Mouse (Mus musculus) midbrain, embryonic 12.5 days (tissue): ENCODE measurements around the gene Bzw2. TPM values are rescaled to one million over a fixed set of nuclear protein-coding genes. Genes with fewer than 3 reads are reported as not detected.

Experiments used
- ATAC-seq: fragments of 200-750 bp; cut with Nextera tagmentation; 2 replicates; pipeline ENCODE4 v1.8.0; 2017; ENCODE audit warnings: low read depth, moderate TSS enrichment, moderate library complexity; ENCODE audit not compliant: low FRiP score
- H3K27ac ChIP-seq: fragments of 300-500 bp; sonication (generic); replicated peaks from 2 replicates; pipeline ENCODE4 v1.5.1; 2016; ENCODE audit warnings: mild to moderate bottlenecking
- H3K27me3 ChIP-seq: fragments of 300-500 bp; sonication (generic); 2 replicates; pipeline ENCODE4 v1.6.1; 2016; ENCODE audit warnings: mild to moderate bottlenecking
- H3K36me3 ChIP-seq: fragments of 300-500 bp; sonication (generic); 2 replicates; pipeline ENCODE4 v1.6.1; 2016
- H3K4me1 ChIP-seq: fragments of 300-500 bp; sonication (generic); 2 replicates; pipeline ENCODE4 v1.6.1; 2016
- H3K4me2 ChIP-seq: fragments of 300-500 bp; sonication (generic); replicated peaks from 2 replicates; pipeline ENCODE4 v1.6.1; 2016; ENCODE audit warnings: mild to moderate bottlenecking, moderate library complexity
- H3K4me3 ChIP-seq: fragments of 300-500 bp; sonication (generic); 2 replicates; pipeline ENCODE4 v1.5.1; 2016; ENCODE audit warnings: mild to moderate bottlenecking
- H3K9ac ChIP-seq: fragments of 300-500 bp; sonication (generic); replicated peaks from 2 replicates; pipeline ENCODE4 v1.6.1; 2016; ENCODE audit warnings: mild to moderate bottlenecking, moderate library complexity
- H3K9me3 ChIP-seq: fragments of 300-500 bp; sonication (generic); 2 replicates; pipeline ENCODE4 v1.6.1; 2016; ENCODE audit warnings: mild to moderate bottlenecking
- WGBS: fragments of 180-500 bp; shearing (Covaris S2); methylation state at CpG from one replicate; pipeline ENCODE4 v1.1.7; 2016; 5-methylcytosine and 5-hydroxymethylcytosine counted together
- polyA plus RNA-seq: library from polyadenylated mRNA; unstranded; fragments of >200 nt; fragmentation: Nextera tagmentation; extraction: Ambion mirVana; gene quantifications from 2 replicates; pipeline ENCODE4 v1.2.1, GENCODE M21; 2016

Gene Bzw2
- polyA plus RNA-seq, 1 experiment from 2014 or later, result 292 TPM

GRCm38 (mm10) chr12:36095371-36095880 lies 62.5 kb downstream of the Bzw2 start:
- H3K4me2 ChIP-seq, result no peak overlapping the region
- H3K27ac ChIP-seq, result no peak overlapping the region
- no peak overlapping the region for H3K9ac ChIP-seq
- no peaks in the 10 kb centered on the region for H3K9me3 ChIP-seq
- no peak overlapping the region for H3K4me3 ChIP-seq
- H3K27me3 ChIP-seq, result no peaks in the 10 kb centered on the region
- ATAC-seq, result no peak
- H3K4me1 ChIP-seq, result 0 out of 2 replicates have a peak, but pooled peaks cover 3% of the 10 kb centered on the region
- WGBS, result 79% methylated on average over 7 of the region's 7 CpGs
- peaks cover 27% of the 10 kb centered on the region for H3K36me3 ChIP-seq

GRCm38 (mm10) chr12:36093081-36093670 lies 64.7 kb downstream of the Bzw2 start:
- H3K4me3 ChIP-seq, result no peak overlapping the region
- H3K9me3 ChIP-seq, result no peaks in the 10 kb centered on the region
- peaks cover 24% of the 10 kb centered on the region for H3K36me3 ChIP-seq
- H3K4me2 ChIP-seq, result no peak overlapping the region
- 69% methylated on average over 8 of the region's 8 CpGs for whole genome bisulfite sequencing
- ATAC-seq, result no peak
- H3K27ac ChIP-seq, result no peak overlapping the region
- H3K27me3 ChIP-seq, result no peaks in the 10 kb centered on the region
- H3K4me1 ChIP-seq, result 0 out of 2 replicates have a peak, but pooled peaks cover 3% of the 10 kb centered on the region
- no peak overlapping the region for H3K9ac ChIP-seq

DNA sequence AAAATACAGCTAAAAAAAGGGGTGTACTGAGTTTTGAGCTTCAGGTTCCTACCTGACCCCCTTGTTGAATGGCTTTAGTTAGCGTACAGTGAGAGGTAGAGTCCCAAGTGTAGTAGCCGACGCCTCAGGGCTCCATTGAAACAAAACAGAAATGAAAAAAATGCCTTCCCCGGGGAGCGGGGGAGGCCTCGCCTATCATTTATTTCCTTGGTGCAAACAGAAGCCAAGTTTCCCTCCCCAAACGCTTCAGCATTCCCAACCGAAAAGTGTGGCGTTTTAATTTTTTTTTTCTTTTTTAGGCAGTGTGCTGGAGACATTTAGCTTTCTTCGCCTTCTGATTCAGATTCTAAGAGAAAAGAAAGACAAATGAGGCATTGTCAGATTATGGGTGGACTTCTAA lies 65.9 kb downstream of the Bzw2 start:
- no peak for ATAC-seq
- Histone ChIP-seq H3K9me3 (no peaks in the 10 kb centered on the region), H3K9ac (no peak overlapping the region), H3K27ac (no peak overlapping the region), H3K27me3 (no peaks in the 10 kb centered on the region), H3K4me1 (0 out of 2 replicates have a peak, but pooled peaks cover 3% of the 10 kb centered on the region), H3K4me3 (no peak overlapping the region), H3K36me3 (peaks cover 24% of the 10 kb centered on the region), H3K4me2 (no peak overlapping the region)
- 95% methylated on average over 10 of the region's 10 CpGs for WGBS

GRCm38 (mm10) chr12:36089221-36089620 lies 68.7 kb downstream of the Bzw2 start:
- Histone ChIP-seq H3K27ac (no peak overlapping the region), H3K27me3 (no peaks in the 10 kb centered on the region), H3K4me2 (no peak overlapping the region), H3K4me1 (0 out of 2 replicates have a peak, but pooled peaks cover 3% of the 10 kb centered on the region), H3K9ac (no peak overlapping the region), H3K36me3 (peaks cover 22% of the 10 kb centered on the region), H3K4me3 (no peak overlapping the region), H3K9me3 (no peaks in the 10 kb centered on the region)
- ATAC-seq, result no peak
- 88% methylated on average over 6 of the region's 6 CpGs for WGBS

DNA sequence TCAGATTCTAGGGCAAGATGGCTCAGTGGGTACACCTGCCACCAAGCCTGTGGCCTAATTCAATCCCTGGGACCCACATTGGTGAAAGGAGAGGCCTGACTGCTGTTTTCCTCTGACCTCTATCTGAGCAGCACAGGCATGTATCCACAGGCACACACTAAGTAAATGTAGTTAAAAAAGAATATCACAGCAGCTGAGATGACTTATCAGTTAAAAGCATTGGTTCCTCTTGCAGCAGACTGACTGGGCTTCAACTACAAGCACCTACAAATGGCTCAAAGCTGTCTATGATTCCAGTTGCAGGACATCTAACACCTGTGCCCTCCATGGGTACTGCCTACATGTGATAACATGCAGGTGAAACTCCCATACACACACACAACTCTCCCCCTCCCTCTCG lies 69.1 kb downstream of the Bzw2 start:
- H3K27ac ChIP-seq, result no peak overlapping the region
- 97% methylated on average over 1 of the region's 1 CpGs for WGBS
- 0 out of 2 replicates have a peak, but pooled peaks cover 3% of the 10 kb centered on the region for H3K4me1 ChIP-seq
- H3K9ac ChIP-seq, result no peak overlapping the region
- H3K27me3 ChIP-seq, result no peaks in the 10 kb centered on the region
- no peak overlapping the region for H3K4me3 ChIP-seq
- H3K36me3 ChIP-seq, result peaks cover 22% of the 10 kb centered on the region
- H3K9me3 ChIP-seq, result no peaks in the 10 kb centered on the region
- no peak overlapping the region for H3K4me2 ChIP-seq
- no peak for ATAC-seq

DNA sequence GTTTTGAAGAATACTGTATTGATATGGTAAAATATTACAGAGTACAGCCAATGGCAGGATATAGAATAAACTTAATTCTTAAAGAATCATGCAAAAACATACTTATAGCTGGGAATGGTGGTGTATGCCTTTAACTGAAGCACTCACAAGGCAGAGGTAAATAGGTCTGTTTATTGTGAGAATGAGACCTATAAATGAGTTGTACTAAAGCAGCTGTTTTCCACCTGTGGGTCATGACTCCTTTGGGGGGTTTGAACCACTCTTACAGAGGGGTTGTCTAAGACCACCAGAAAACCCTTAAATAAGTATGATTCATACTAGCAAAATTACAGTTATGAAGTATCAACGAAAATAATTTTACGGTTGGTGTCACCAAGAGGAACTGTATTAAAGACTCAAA lies 72.5 kb downstream of the Bzw2 start:
- Histone ChIP-seq H3K27me3 (no peaks in the 10 kb centered on the region), H3K36me3 (no peaks in the 10 kb centered on the region), H3K9me3 (no peaks in the 10 kb centered on the region), H3K4me1 (no peaks in the 10 kb centered on the region), H3K27ac (no peak overlapping the region), H3K9ac (no peak overlapping the region), H3K4me3 (no peak overlapping the region), H3K4me2 (no peak overlapping the region)
- 93% methylated on average over 2 of the region's 2 CpGs for WGBS
- ATAC-seq, result no peak

- Histone ChIP-seq H3K9ac (no peak overlapping the region), H3K4me1 (0 out of 2 replicates have a peak, but pooled peaks cover 2% of the 10 kb centered on the region), H3K4me2 (no peak overlapping the region), H3K27ac (no peak overlapping the region), H3K36me3 (no peaks in the 10 kb centered on the region), H3K4me3 (no peak overlapping the region), H3K27me3 (no peaks in the 10 kb centered on the region), H3K9me3 (no peaks in the 10 kb centered on the region)
- ATAC-seq, result no peak
- WGBS, result 82% methylated on average over 4 of the region's 4 CpGs
Observed at GRCm38 (mm10) chr12:36078101-36078899, 79.6 kb downstream of the Bzw2 start.

DNA sequence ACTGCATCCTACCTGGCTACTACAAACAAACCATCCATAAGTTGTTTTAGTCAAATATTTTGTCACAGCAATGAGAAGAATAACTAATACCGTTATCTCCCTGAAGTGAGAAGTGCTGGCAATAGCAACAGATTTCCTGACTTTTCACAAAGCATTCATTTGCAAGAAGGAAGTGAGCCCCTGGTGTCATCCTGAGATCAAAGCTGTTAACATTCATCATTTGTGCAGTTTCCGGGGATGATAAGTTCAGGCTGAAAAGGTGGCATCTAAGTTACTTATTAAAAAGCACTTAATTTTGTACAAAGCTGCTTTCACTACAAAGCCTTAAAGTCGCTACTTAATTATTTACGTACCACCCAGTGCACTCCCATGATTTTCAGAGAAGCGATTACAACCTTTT lies 85.0 kb downstream of the Bzw2 start:
- Histone ChIP-seq H3K9me3 (no peaks in the 10 kb centered on the region), H3K36me3 (no peaks in the 10 kb centered on the region), H3K27me3 (no peaks in the 10 kb centered on the region), H3K4me3 (no peak overlapping the region), H3K27ac (no peak overlapping the region), H3K4me2 (no peak overlapping the region), H3K4me1 (0 out of 2 replicates have a peak, but pooled peaks cover 5% of the 10 kb centered on the region), H3K9ac (no peak overlapping the region)
- 21% methylated on average over 5 of the region's 5 CpGs for WGBS
- ATAC-seq, result no peak

DNA sequence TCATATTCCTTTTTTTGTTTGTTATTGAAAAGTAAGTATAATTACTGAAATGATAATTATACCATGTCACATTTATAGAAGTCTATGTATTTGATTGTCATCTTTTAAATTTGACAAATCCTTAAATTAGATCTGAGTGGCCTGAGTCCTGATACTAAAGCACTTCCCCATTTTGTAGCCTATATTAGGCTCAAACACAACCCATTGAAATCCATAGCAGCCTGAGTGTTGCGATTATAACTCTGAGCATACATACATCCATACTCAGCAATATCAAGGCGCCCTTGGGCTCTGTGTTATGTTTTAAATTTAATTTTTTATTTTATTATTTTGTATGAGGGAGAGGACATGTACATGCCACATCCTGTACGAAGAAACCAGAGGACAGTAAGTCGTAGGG lies 87.6 kb downstream of the Bzw2 start:
- 84% methylated on average over 4 of the region's 4 CpGs for WGBS
- no peak overlapping the region for H3K4me2 ChIP-seq
- no peak for ATAC-seq
- no peaks in the 10 kb centered on the region for H3K27me3 ChIP-seq
- H3K4me3 ChIP-seq, result no peak overlapping the region
- no peaks in the 10 kb centered on the region for H3K36me3 ChIP-seq
- H3K9me3 ChIP-seq, result 0 out of 2 replicates have a peak, but pooled peaks cover 2% of the 10 kb centered on the region
- 0 out of 2 replicates have a peak, but pooled peaks cover 5% of the 10 kb centered on the region for H3K4me1 ChIP-seq
- H3K27ac ChIP-seq, result no peak overlapping the region
- H3K9ac ChIP-seq, result no peak overlapping the region

GRCm38 (mm10) chr12:36067538-36067937 lies 90.3 kb downstream of the Bzw2 start:
- WGBS, result 91% methylated on average over 2 of the region's 2 CpGs
- H3K27me3 ChIP-seq, result no peaks in the 10 kb centered on the region
- H3K4me3 ChIP-seq, result no peak overlapping the region
- H3K9ac ChIP-seq, result no peak overlapping the region
- no peaks in the 10 kb centered on the region for H3K4me1 ChIP-seq
- peaks cover 9% of the 10 kb centered on the region; the same call in 1 of the 2 replicates for H3K9me3 ChIP-seq
- H3K27ac ChIP-seq, result no peak overlapping the region
- ATAC-seq, result no peak
- no peaks in the 10 kb centered on the region for H3K36me3 ChIP-seq
- no peak overlapping the region for H3K4me2 ChIP-seq

DNA sequence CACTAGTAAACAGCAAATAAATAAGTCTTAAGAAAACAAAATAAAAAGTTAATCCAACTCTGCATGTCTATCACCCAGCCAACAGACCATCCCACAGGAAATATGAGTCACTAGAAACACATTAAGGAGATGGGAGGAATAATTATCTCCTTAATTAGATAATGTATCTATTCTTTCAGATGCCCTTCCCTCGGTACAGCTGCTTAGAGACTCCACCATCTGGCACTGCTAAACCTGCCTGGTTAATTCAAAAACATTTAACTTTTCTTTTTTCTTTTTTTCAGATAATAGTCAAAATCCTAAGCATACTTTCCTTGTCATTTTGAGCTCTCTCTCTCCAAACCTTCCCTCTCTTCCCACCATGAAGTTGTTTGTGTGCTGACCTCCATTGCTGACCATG lies 92.0 kb downstream of the Bzw2 start:
- 74% methylated on average over 1 of the region's 1 CpGs for WGBS
- ATAC-seq, result no peak
- no peak overlapping the region for H3K4me2 ChIP-seq

DNA sequence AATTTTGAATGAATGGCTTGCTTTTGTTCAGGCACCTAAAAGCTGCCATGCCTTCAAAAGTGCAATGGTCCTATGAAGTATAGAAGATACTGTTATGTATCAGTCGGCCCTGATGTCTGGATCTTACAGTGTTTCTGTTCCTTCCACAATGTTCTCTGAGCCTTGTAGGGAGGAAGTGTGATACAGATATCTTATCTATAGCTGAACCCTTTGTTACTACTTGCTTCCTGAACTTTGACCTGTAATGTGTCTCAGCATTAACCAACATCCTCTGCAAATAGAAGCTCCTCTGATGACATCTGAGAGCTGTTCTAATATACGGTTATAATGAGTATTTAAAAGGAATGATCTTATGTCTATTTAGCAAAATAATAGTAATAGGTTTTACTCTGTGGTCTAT lies 100.2 kb downstream of the Bzw2 start:
- Histone ChIP-seq H3K27me3 (no peaks in the 10 kb centered on the region), H3K4me2 (no peak overlapping the region), H3K9ac (no peak overlapping the region), H3K4me3 (no peak overlapping the region), H3K9me3 (no peaks in the 10 kb centered on the region), H3K27ac (no peak overlapping the region), H3K4me1 (no peaks in the 10 kb centered on the region), H3K36me3 (no peaks in the 10 kb centered on the region)
- ATAC-seq, result no peak
- 84% methylated on average over 2 of the region's 2 CpGs for WGBS

More for the DNA sequence above, 92.0 kb downstream of the Bzw2 start:
- Histone ChIP-seq H3K9ac (no peak overlapping the region), H3K36me3 (no peaks in the 10 kb centered on the region), H3K4me3 (no peak overlapping the region), H3K27ac (no peak overlapping the region), H3K4me1 (no peaks in the 10 kb centered on the region), H3K9me3 (peaks cover 9% of the 10 kb centered on the region; the same call in 1 of the 2 replicates), H3K27me3 (no peaks in the 10 kb centered on the region)
